Mouse (Mus musculus) lung, postnatal 36 days (tissue): ENCODE data around the gene Hist1h2bg.
"Not testable (repeated sequence)": the region's sequence is repeated elsewhere in the genome, so short reads cannot be mapped to it uniquely, and the experiment has no call there.

Source experiments
- DNase-seq: peaks from one replicate; pipeline ENCODE4 v3.0.0; 2022; ENCODE audit warnings: mixed read lengths

The Hist1h2bg gene

DNA sequence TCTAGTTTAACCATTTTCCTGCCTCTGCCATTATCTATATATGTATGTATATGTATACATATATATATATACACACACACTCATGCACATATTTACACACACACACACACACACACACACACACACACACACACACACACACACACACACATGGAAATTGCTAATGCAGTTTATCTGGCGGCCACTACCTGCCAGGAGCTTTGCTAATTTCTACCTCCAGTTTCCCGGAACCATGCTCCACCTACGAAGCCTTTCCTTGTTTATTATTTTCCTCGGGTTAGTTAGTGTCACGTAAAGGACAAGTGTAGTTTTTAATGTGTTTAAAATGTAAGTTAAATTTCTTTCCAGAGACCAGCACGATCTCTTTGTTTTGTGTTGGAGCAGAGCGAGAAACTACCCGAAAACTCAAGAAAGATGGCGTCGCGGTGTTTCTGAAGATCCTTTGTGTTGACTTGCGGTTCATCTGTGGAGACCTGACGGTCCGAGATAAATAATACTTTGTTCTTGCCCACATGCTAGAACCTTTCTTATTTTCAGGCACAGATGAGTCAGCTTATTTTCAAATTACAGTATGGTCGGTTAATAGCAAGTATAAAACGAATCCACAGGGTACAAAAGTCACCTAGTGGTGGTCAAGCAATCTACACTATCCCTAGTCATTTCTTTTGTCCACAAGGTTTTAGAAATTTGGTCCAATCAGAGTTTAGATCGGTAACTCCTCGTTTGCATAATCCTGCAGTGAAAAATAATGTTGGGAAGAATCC lies 8.3 kb upstream of the Hist1h2bg start:
- peak; percentile 59 for DNase-seq

DNA sequence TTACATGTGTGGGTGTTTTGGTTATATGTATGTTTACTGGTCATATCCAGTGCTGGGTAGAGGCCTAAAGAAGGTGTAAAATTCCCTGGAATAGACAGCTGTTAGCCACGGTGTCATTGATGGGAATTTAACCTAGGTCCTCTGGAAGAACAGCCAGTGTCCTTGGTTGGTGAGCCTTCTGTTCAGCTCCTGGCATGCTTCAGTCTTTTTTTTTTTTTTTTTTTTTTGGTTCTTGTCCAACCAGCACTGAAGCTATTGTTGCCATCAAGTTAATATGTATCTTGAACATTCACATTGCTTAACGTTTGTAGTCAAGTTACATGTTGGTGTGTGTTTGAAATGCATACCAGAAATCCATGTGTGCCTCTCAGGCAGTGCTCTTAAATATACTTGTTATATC lies 6.7 kb upstream of the Hist1h2bg start:
- DNase-seq: no peak

DNA sequence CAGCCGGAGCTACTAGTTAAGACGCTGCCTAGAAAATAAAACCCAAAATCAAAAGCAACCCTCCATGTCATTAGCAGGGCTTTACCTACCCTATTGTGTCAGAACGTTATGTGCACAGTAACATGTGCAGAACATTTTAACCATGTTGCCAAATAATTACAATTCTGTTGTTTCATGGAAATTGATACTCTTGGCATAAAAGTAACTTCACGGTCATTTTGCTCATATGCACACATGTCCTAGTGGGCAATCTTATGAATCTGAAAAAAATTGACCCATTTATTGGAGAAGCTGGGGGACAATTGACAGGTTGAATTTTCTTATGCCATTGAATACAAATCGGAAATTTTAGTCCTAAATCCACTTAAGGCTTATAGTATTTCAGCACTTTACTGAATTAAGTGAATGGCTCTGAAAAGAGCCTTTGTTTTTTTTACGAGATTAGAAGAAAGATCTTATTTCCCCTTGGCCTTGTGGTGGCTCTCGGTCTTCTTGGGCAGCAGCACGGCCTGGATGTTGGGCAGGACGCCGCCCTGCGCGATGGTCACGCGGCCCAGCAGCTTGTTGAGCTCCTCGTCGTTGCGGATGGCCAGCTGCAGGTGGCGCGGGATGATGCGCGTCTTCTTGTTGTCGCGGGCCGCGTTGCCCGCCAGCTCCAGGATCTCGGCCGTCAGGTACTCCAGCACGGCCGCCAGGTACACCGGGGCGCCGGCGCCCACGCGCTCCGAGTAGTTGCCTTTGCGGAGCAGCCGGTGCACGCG lies 755 bp upstream of the Hist1h2bg start:
- not testable (repeated sequence) for DNase-seq

DNA sequence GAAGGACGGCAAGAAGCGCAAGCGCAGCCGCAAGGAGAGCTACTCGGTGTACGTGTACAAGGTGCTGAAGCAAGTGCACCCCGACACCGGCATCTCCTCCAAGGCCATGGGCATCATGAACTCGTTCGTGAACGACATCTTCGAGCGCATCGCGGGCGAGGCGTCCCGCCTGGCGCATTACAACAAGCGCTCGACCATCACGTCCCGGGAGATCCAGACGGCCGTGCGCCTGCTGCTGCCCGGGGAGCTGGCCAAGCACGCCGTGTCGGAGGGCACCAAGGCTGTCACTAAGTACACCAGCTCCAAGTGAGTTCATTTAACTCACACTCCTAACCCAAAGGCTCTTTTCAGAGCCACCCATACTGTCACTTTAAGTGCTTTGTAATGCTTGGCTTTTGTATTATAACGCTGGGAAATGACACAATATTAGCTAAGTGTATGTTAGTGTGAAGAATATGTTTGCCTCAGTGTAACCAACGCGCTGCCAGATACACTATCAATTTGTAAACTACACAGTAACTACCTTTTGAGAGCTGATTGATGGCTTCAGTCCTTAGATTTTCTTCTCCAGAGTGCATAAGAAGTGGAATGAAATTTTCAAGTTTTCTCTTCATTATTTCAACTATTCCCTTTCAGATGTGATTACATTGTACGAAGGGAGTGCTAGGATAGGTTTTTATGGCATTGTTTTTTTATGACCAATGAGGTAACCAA lies 465 bp downstream of the Hist1h2bg start:
- DNase-seq: not testable (repeated sequence)

DNA sequence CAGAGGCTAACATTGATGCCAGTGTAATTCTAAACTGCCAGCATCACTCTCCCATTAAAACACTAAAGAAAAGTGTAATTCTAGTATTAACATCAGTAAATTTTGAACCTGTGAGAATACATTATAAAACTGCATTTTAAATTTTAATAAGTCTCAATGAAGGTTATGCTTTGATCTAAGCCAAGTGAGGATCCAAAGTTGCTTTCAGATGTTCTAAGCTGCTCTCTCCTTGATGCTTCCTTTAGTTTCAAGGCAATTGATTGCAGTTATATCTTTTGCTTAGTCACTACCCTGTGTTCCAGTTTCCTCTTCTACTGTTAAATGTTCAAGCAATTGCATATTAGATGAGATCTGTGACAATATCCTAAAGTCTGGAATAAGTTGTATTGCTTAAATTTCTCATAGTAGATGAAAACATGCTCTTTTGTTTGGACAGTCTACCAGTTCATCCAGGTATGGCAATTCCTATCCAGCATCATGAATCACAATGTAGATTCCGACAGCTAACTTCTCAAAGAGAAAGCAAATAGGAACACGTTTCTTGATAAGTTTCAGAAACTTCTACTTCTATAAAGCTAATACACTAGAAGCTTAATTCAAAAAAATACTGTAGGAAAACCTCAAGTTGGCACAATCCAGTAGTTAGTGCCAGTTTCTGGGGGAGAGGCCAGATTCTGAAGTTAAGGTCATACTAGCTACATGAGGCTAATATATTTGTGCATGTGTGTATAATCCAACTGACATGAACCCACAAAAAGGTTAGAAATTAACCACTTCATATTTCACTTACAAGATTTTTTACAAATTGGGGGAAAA lies 1.2 kb downstream of the Hist1h2bg start:
- no peak for DNase-seq

DNA sequence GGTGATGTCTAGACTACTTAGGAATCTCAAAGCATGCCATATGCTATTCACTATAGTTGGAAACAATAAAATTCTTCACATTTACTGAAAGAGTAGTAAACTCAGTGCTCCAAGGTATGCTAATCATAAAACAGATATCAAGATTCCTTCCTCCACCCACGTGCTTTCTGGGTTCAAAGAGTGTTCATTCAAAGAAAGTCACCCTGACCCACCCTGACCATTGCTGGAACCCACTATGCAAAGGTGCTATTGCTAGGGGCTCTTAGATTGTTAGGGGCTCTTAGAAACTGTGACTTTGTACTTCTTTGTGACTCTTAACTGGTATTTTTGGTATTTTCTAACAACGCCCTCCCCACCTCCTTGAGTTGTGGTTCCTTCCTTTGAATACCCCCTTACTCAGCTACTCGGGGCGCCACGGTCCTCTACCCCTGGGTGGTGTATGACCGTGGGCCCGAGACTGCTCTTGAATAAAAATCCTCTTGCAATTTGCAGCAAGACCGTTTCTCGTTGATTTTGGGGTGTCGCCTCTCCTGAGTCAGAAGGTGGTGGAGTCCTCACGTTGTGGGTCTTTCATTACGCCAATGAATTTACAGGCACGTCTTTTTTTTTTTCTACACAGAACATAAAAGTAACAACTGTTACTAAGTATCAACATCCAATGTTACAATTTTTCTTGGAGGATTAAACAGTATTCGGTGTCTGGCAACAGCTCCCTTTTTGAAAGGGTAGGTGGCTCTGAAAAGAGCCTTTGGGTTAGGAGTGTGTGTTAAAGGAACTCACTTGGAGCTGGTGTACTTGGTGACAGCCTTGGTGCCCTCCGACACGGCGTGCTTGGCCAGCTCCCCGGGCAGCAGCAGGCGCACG lies 2.1 kb downstream of the Hist1h2bg start:
- not testable (repeated sequence) for DNase-seq

DNA sequence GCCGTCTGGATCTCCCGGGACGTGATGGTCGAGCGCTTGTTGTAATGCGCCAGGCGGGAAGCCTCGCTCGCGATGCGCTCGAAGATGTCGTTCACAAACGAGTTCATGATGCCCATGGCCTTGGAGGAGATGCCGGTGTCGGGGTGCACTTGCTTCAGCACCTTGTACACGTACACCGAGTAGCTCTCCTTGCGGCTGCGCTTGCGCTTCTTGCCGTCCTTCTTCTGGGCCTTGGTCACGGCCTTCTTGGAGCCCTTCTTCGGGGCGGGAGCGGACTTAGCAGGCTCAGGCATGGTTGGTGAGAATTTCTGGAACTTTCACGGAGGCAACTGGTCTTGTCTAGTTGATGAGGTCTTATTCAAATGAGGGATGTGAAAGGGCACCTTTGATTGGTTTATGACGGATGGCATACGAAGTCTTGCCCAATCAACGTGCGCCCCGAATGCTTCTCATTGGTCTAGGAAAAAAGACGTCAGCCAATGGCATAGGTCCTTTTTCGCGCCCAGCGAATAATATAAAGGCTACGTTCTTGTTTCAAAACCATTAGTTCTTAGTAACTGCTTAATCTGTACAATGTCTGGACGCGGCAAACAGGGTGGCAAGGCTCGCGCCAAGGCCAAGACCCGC lies 2.8 kb downstream of the Hist1h2bg start, which contains the start of the genes Hist1h2bf and Hist1h2ad:
Gene Hist1h2bf, minus strand, starts transcription at position 299 of the 627 bp plus-strand sequence.
Gene Hist1h2ad, plus strand, starts transcription at position 484 of the 627 bp plus-strand sequence.
- peak; percentile 96 for DNase-seq

DNA sequence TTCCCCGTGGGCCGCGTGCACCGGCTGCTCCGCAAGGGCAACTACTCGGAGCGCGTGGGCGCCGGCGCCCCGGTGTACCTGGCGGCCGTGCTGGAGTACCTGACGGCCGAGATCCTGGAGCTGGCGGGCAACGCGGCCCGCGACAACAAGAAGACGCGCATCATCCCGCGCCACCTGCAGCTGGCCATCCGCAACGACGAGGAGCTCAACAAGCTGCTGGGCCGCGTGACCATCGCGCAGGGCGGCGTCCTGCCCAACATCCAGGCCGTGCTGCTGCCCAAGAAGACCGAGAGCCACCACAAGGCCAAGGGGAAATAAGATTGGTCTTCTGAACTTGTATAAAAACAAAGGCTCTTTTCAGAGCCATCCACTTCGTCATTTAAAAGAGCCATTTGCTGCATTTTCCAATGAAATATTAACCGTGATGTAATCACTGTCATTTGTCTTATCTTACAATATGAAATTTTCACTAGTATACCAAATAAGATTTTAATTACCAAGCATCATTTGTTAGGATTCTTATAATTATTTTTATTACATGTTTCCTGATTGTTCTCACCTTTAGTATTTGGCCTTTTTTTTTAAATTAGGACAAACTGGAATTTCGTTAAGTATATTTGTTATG lies 3.5 kb downstream of the Hist1h2bg start:
- DNase-seq: not testable (repeated sequence)

DNA sequence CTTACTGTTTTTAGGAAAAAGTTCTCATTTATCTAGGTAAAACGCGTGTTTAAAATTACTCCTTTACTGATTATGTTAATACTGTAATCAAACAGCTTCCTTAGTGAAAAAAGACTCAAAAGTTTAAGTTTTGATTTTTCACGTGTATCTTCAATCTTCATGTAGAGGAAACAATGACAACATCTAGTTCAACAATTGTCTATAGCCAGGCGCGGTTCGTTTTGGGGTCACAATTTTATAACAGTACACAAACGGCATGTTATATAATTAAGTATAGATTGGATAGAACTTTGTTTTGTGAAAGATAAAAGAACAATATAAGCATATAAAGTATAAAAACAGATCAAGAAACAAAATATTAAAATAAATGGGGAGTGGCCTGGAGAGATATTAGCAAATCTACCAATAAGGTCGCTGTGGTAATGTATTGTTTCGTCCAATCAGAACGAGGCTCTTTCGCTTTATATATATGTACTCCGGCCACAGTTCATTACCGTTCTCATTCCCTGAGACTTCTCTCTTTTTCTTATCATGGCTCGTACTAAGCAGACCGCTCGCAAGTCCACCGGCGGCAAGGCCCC lies 4.2 kb downstream of the Hist1h2bg start, which contains the start of gene Hist1h3d:
Gene Hist1h3d, plus strand, starts transcription at position 493 of the 581 bp plus-strand sequence.
- peak; percentile 78 for DNase-seq

DNA sequence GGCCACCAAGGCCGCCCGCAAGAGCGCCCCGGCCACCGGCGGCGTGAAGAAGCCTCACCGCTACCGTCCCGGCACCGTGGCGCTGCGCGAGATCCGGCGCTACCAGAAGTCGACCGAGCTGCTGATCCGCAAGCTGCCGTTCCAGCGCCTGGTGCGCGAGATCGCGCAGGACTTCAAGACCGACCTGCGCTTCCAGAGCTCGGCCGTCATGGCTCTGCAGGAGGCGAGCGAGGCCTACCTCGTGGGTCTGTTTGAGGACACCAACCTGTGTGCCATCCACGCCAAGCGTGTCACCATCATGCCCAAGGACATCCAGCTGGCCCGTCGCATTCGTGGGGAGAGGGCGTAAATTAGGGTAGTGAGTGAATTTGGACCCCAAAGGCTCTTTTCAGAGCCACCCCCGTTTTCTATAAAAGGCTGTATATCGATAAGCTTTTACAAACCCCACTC lies 4.7 kb downstream of the Hist1h2bg start:
- DNase-seq: not testable (repeated sequence)

DNA sequence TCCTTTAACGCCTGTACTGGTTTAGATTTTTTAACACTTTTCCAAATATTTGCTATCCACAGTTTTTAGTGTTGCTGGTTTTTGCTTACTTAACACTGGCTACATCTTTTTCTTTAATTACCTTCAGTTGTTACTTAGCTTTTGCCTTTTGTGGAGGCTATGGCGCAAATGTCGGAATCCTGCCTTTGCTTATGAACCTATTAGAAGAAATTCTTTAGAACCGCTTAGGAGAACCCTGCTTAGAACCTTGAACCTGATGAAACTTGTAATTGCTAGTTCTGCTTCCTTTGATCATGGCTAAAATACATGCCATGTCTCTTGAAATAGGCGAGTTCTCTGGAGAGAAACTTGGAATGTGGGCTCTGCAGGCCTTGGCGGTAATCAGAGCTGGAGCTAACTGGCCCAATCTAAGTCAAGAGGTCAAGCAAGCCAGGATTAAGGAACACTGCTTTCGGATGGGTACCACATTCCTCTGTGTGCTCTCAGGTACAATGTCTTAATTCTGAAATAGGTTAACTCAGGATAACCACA lies 5.2 kb downstream of the Hist1h2bg start:
- DNase-seq: no peak

DNA sequence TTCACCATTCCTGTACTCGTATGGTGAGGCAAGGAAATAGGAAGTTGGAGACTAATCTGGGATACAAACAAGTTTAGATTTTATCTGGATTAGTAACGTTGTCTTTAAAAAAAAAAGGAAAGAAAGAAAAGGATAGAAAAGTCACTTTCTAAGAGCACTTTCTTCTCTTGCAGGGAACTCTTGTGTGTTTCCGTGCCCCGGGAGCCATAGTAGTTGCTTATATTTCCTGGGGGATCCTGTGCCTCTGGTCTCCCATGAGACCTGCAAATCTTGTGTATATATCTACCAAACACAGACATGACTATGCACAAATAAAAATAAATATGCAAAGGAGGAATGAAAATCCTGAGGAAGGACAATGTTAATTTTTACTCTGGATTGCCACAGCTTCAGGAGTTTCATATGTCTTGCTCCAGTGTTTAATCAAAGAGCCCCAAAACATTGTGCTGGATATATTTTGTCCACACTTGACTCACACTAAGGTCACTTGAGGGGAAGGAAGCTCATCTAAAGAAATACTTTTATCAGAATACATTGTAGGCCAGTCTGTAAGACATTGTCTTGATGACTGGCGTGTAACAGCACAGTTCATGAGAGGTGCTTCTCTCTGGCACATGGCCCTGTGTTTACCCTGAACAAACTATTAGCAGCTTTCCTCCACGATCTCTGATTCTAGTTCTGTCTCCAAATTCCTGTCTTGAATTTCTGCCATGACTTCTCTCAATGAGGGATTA lies 5.9 kb downstream of the Hist1h2bg start:
- DNase-seq: no peak

DNA sequence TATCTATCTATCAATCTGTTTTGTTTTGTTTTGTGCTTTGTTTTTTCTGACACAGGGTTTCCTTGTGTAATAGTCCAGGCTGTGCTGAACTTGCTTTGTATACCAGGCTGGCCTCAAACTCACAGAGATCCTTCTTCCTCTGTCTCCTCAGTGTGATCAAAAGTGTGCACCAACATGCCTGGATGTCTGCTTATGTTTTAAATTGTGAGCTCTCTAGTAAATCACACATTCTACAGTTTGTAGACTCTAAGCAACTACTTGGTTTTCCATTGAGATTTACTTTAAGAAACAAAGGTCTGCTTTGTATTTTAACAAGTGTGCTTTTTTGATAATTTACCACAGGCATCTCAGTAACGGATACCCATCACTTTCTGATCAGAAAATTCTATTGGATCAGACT lies 6.6 kb downstream of the Hist1h2bg start:
- no peak for DNase-seq

DNA sequence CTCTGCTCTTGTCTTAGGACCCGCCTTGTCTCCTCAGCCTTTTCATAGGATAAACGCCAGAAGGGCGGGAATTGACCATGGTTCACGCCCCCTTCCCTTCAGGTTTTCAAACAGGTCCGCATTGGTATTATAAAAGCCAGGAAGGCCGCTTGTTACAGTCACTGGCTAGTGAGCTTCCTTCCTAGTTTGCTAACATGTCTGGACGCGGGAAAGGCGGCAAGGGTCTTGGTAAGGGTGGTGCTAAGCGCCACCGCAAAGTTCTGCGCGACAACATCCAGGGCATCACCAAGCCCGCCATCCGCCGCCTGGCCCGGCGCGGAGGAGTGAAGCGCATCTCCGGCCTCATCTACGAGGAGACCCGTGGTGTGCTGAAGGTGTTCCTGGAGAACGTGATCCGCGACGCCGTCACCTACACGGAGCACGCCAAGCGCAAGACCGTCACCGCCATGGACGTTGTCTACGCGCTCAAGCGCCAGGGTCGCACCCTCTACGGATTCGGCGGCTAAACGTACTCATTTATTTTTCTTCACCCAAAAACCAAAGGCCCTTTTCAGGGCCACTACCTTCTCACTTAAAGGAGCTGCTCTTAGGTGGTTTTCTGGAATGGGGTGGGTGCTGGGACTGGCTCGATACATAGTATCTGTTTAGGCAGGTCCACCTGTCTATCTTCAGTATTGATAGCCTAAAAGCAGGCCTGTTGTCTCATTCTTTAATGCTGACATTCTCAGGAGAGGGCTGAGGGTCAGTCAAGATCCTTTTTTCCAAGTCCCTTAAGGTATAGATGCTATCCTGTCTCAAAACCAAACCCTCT lies 10.4 kb downstream of the Hist1h2bg start, which contains the start of gene Hist1h4d:
Gene Hist1h4d, plus strand, starts transcription at position 191 of the 811 bp plus-strand sequence.
- DNase-seq: peak; percentile 100

DNA sequence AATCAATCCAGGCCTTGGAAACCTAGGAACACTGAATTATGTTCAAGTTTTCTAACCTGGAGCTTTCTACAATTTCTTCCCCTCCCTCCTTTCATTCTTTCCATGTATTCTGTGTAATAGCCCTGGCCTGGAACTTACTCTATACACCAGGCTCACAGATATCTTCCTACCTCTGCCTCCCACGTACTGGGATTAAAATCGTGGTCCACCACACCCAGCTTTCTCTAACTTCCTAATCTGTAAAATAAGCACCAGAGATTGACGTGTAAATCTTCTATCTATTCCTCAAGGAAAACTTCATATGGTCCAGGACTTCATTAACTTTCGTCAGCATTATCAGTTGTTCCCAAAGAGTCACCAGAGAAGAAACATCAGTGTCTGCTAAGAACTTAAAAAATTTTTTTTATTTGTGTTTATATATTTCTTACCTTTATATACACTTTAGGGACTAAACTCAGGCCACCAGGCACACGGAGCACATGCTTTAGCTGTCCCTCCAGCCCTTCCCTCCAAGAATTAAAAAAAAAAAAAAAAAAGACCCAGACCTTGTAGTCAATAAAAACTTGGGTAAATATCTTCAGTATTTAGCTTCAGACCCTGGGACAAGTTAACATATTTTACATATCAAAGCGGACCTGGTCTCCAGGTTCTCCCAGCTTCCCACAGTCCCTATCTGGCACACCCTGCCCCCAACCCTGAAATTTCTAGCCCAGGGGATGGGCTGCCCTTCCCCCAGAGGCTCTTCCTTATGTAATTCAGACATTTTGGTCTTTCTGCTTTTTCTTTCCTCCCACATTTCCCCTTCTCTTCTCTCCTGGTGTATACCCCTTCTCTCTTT lies 11.2 kb downstream of the Hist1h2bg start:
- no peak for DNase-seq

DNA sequence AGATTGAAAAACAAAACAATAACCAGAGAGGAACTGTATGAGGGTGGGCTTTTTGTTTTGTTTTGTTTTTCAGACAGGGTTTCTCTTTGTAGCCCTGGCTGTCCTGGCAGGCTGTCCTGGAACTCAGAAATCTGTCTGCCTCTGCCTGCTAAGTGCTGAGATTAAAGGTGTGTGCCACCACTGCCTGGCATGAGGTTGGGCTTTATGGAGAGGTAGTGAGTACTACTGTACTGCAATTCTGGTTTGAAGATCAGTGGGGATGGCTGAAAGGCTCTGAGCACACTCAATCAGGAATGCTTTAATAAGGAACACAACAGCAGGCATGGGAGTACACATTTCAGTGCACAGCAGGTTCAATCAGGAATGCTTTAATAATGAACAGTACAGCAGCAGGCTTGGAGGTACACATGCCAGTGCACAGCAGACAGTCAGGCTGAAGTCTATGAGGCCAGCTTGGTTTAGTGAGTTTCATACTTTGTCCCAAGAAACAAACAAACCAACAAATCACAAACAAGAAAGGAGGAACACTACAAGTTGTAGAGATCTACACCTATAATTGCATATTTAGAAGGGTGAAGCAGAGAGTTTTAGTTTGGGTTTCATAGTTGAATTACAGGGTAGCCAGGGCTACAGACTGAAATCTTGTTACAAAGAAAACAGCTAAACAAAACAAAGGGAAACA lies 12.3 kb downstream of the Hist1h2bg start:
- DNase-seq: no peak
